Mouse (Mus musculus) heart, postnatal 36 days (tissue): ENCODE measurements around the gene Olfr462. TPM values are rescaled to one million over a fixed set of nuclear protein-coding genes. Genes with fewer than 3 reads are reported as not detected.
"Not testable (repeated sequence)": the region's sequence is repeated elsewhere in the genome, so short reads cannot be mapped to it uniquely, and the experiment has no call there.

Experiments used
- DNase-seq, 2 experiments: peaks; one replicate each; pipeline ENCODE4 v3.0.0; 2021 to 2022
- intact Hi-C: fragments of 180-260 bp; cut with DNase I; formaldehyde crosslinking; loops from one replicate; pipeline ENCODE4 v1.15.1; 2025
- total RNA-seq, 2 experiments: library from RNA; stranded (reverse); gene quantifications; 2 replicates each; pipeline ENCODE4 v1.2.3; 2021

Gene Olfr462
- not detected for total RNA-seq

GRCm38 (mm10) chr11:87892168-87892567 lies at the start of gene Olfr462:
TSS of gene Olfr462 (minus strand) at chr11:87892268.
- DNase-seq = no peak

GRCm38 (mm10) chr11:87935467-87935866 lies 43.4 kb upstream of the Olfr462 start:
- no peak for DNase-seq
- intact Hi-C loops = no loop called here

More at GRCm38 (mm10) chr11:87892168-87892567, at the start of gene Olfr462:
- intact Hi-C loops = no loop called here

DNA sequence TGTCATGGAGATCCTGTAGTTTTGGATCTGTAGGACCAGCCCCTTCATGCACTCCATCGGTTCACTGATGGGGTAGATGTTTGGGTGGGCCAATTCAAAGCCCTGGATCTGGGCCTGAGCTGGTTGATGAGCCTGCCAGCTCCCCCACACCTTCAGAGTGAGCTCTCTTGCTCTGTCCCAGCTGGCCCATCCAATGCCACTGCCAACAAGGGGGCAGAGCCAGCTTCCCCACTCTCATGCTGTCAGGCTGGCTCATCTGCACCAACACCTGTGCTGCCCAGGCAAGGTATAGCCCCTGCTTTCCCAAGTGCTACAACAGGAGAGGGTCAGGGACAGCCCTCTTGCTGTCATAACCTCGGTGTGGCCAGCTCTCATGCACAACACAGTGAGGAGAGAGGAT lies 41.7 kb upstream of the Olfr462 start:
- intact Hi-C loops = no loop called here
- no peak for DNase-seq

- intact Hi-C loops = no loop called here
- DNase-seq = no peak
Observed at GRCm38 (mm10) chr11:87930348-87930747, 38.3 kb upstream of the Olfr462 start.

DNA sequence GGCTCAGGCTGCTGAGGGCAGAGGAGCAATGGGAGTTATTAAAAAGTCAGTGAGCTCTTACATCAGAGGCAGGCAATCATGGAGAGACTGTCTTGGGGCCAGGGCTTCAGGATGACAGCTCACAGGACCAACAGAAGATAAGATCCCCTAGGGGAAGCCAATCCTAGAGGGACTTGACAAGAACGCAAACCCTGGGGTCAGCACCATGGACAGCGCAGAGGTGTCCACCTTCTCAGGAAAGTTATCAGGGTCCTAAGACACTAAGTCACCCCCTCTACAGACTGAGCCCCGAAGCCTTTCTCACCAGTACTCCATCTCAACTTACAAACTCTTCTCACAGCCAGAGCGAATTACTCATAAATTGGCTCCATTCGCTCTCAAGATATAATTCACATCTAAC lies 28.9 kb upstream of the Olfr462 start, which contains the start of gene Olfr464:
TSS of gene Olfr464 (minus strand) at position 2 of the 400 bp plus-strand sequence.
- intact Hi-C loops = no loop called here
- peak in 1 of 2 experiments; percentile 8 for DNase-seq

GRCm38 (mm10) chr11:87920301-87920700 lies 28.2 kb upstream of the Olfr462 start:
- intact Hi-C loops = no loop called here
- no peak for DNase-seq

DNA sequence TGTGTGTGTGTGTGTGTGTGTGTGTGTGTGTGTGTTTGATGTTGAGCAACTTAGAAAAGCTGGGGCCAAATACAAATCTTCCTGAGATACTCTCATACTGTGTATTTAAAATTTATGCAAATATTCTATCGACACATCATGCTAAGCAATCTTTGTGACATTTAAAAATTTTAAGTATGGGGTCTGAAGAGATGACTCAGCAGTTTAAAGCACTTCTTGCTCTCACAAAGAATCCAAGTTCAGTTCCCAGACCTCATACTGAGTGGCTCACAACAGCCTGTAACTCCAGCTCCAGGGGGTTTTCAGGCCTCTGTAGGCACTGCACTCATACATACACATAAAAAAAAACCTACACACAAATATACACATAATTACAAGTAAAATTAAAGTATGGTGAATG lies 23.9 kb upstream of the Olfr462 start:
- intact Hi-C loops = no loop called here
- no peak for DNase-seq

DNA sequence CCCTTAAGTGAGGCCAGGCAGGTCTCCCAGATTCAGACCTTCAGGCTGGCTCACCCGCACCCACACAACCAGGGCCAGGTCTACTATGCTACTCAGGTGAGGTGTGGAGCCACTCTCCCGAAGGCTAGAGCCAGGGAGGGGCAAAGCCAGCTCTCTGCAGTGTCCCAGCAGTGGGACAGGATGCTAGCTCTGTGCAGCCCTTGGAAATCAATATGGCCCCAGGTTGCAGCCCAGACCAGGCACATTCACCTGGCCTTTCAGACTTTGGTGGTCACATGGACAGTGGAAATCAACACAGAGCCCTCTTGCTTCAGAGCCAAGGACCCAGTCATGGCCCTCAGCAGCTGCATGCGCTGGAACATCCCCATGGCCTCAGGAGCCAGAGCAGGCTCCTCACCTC lies 12.3 kb upstream of the Olfr462 start:
- DNase-seq = no peak
- intact Hi-C loops = no loop called here

GRCm38 (mm10) chr11:87897287-87897686 lies 5.2 kb upstream of the Olfr462 start, which contains the start of gene Olfr463:
TSS of gene Olfr463 (minus strand) at chr11:87897387.
- no peak for DNase-seq
- intact Hi-C loops = no loop called here

GRCm38 (mm10) chr11:87884856-87885255 lies 7.2 kb downstream of the Olfr462 start:
- intact Hi-C loops = loop anchor here (5.0 kb wide), 1 partner anchor 223 kb away; the partner anchor contains the start of gene Rnf43
- DNase-seq = no peak

- no peak for DNase-seq
- intact Hi-C loops = loop anchor here (5.0 kb wide), 1 partner anchor 221 kb away; the partner anchor contains the start of gene Rnf43
Observed at GRCm38 (mm10) chr11:87883493-87883892, 8.6 kb downstream of the Olfr462 start.

DNA sequence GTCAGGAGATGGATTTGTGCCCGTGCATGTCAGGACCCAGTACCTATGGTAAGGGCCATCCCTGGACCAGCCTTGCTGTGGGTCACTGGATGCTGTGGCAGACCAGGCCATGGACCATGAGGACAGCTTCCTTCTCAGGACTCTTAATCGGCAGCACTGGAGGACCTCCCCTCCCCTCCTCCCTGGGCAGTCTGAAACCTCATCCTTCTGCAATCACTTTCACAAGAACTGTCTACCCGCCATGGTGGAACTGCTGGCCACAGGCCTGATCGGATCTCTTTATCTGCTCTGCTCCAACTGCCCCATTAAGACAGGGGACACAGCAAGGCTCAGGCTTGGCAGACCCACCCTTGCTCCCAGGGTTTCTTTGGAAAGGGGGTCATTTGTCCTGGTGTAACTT lies 10.4 kb downstream of the Olfr462 start:
- intact Hi-C loops = loop anchor here (5.0 kb wide), 1 partner anchor 219 kb away; the partner anchor contains the start of gene Rnf43

GRCm38 (mm10) chr11:87879826-87880225 lies 12.2 kb downstream of the Olfr462 start:
- intact Hi-C loops = loop anchor here (5.0 kb wide), 1 partner anchor 218 kb away; the partner anchor contains the start of gene Rnf43
- DNase-seq = no peak

More for the DNA sequence above, 10.4 kb downstream of the Olfr462 start:
- DNase-seq = no peak

DNA sequence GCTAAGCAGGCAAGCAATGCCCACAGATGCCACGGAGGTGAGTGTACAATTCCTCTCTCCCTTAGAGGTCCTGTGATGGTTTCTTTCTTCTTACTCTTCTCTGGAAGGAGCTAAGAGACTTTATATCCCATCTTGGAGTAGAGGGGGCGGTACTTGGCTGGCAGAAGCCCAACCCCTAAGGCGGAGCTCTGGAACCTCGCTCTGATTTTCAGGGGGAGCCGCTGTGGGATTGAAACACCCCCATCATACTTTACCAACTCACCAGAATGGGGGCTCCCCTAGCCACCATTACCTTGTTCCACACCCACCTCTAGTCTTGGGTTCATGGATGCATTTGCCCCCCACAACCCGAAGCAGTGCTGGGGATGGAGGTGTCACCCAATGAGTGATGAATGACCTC lies 16.6 kb downstream of the Olfr462 start, which contains the start of gene Epx:
TSS of gene Epx (minus strand) at position 101 of the 400 bp plus-strand sequence.
- intact Hi-C loops = no loop called here
- DNase-seq = no peak

GRCm38 (mm10) chr11:87871766-87872165 lies 20.3 kb downstream of the Olfr462 start:
- DNase-seq = no peak
- intact Hi-C loops = no loop called here

DNA sequence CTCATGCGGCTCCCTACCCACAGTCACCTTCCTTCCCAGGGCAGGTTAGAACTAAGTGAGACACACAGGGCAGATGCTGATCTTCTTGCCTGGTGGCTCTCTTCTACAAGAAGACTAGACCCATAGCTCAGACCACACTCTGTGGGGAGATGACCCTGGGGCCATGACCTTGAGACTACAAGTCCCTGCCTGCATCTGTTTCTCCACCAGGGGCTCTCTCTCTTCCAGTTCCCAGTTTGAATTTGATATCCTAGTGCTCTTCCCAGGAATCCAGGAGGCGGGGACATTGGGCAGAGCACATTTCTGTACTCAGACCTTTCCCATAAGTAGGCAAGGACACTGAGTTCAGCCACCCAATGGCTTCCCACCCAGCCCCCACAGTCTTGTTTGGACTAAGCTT lies 22.0 kb downstream of the Olfr462 start:
- intact Hi-C loops = no loop called here
- DNase-seq = no peak

DNA sequence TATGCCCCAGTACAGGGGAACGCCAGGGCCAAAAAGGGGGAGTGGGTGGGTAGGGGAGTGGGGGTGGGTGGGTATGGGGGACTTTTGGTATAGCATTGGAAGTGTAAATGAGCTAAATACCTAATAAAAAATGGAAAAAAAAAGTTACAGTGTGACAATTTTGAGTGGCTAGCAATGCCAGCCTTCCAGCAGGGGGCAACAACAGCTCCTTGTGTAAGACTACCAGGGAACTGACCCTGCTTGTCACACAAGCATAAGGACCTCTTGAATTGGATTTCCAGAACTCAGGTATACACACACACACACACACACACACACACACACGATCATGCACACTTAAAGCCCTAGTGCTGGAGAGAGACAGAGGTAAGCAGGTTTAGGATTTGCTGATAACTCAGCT lies 25.2 kb downstream of the Olfr462 start:
- DNase-seq, intact Hi-C loops: not testable (repeated sequence)

GRCm38 (mm10) chr11:87862805-87863204 lies 29.3 kb downstream of the Olfr462 start:
- no peak for DNase-seq

GRCm38 (mm10) chr11:87860426-87860825 lies 31.6 kb downstream of the Olfr462 start:
- intact Hi-C loops = no loop called here
- no peak for DNase-seq

More at GRCm38 (mm10) chr11:87862805-87863204, 29.3 kb downstream of the Olfr462 start:
- intact Hi-C loops = no loop called here

DNA sequence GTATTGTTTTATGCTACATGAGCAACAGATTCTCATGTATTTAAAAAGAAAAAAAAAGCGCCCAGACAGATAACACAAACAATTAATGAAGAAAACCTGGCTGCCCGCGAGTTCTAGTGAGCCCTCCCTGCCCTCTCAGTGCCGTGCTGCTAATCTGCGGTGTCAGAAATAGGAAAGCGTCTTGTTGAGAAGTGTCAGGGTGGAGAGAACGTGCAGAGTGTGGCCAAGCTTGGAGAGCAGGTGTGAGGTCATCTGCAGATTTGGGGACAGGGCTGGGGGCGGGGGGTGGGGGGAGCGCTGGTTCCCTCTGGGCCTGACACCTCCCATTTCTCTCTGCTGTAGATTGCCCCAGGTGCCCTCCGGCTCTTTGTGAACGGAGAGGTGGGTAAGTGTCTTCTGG lies 32.8 kb downstream of the Olfr462 start:
- no peak for DNase-seq
- intact Hi-C loops = no loop called here

DNA sequence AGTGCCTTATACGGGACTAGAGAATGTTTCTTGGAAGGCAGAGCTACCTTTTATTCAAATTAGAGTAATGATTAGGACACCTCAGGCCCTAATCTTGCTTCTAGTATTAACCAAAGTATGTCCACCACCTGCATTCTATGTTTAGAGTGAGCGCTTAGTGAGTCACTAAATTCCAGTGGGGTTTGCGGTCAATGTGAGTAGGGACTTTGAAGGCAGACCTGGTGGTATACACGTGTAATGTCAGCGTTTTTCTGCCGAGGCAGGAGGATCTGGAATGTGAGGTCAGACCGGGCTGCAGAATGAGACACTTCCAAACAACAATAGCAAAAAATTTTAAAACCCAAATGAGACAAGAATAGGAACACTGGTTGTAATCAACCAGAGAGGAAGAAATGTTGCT lies 37.5 kb downstream of the Olfr462 start:
- intact Hi-C loops = loop anchor here (5.0 kb wide), 1 partner anchor 117 kb away; the partner anchor contains the start of gene Supt4a
- no peak for DNase-seq

DNA sequence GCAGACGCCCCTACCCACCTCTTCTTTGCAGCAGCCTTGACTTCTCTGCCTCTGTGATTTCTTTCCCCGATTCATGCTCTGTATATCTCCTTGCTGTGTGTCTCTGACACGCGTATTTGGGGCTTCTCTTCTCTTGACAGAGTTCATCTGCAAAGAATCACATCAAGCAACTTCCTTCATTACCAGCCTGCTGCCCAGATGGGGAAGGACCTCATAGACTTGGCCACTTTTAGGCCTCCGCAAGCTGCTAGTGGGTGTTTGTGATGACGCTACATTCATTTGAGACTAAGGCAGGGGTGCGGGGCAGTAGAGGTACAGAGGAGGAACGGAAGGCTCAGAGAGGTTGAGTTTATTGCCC lies 38.5 kb downstream of the Olfr462 start:
- peak in 1 of 2 experiments; percentile 16 for DNase-seq
- intact Hi-C loops = loop anchor here (5.0 kb wide), 1 partner anchor 116 kb away; the partner anchor contains the start of gene Supt4a
